Mouse (Mus musculus) MEL (cell line): Measurements from ENCODE around the gene Prr5. TPM values are rescaled to one million over a fixed set of nuclear protein-coding genes. Genes with fewer than 3 reads are reported as not detected.

Experiments used
- DNase-seq: peaks from one replicate; pipeline ENCODE4 v3.0.0; 2011; ENCODE audit warnings: low read depth, low spot score
- H3K27ac ChIP-seq: 2 replicates; pipeline ENCODE4 v1.5.1; 2012; ENCODE audit warnings: low read depth, mild to moderate bottlenecking, control low read depth, low read length, moderate library complexity; ENCODE audit not compliant: control insufficient read depth
- H3K27me3 ChIP-seq, 2 experiments: fragments of 150-350 bp in 1 of 2; sonication (generic) in 1 of 2; 2 replicates each; pipeline ENCODE4 v1.6.1; 2012; ENCODE audit warnings: low read length in 2 of 2, mild to moderate bottlenecking in 2 of 2, improper control_type of control experiment in 1 of 2, moderate library complexity in 1 of 2; ENCODE audit not compliant: insufficient read depth in 2 of 2, control insufficient read depth in 1 of 2
- H3K36me3 ChIP-seq, 2 experiments: 2 replicates each; pipeline ENCODE4 v1.6.1; 2012 to 2014; ENCODE audit warnings: low read length in 2 of 2, improper control_type of control experiment in 1 of 2, inconsistent platforms in 1 of 2, mild to moderate bottlenecking in 1 of 2; ENCODE audit not compliant: insufficient read depth in 2 of 2, control insufficient read depth in 1 of 2
- H3K4me1 ChIP-seq, 2 experiments: fragments of 150-350 bp in 1 of 2; sonication (generic) in 1 of 2; 2 replicates each; pipeline ENCODE4 v1.6.1; 2012; ENCODE audit warnings: low read length in 2 of 2, improper control_type of control experiment in 1 of 2, mild to moderate bottlenecking in 1 of 2; ENCODE audit not compliant: insufficient read depth in 2 of 2, control insufficient read depth in 1 of 2
- H3K4me3 ChIP-seq, 2 experiments: fragments of 150-350 bp in 1 of 2; sonication (generic) in 1 of 2; 2 replicates each; pipeline ENCODE4 v1.5.1; 2012; ENCODE audit warnings: low read depth in 2 of 2, low read length in 2 of 2, mild to moderate bottlenecking in 2 of 2, moderate library complexity in 2 of 2, control low read depth in 1 of 2, improper control_type of control experiment in 1 of 2; ENCODE audit not compliant: control insufficient read depth in 1 of 2, insufficient read depth in 1 of 2
- H3K79me2 ChIP-seq: 2 replicates; pipeline ENCODE4 v1.6.1; 2012; ENCODE audit warnings: mild to moderate bottlenecking, low read length, moderate library complexity; ENCODE audit not compliant: control insufficient read depth, poor library complexity, insufficient read depth
- H3K9ac ChIP-seq: 2 replicates; pipeline ENCODE4 v1.6.1; 2012; ENCODE audit warnings: low read depth, mild to moderate bottlenecking, control low read depth, low read length, moderate library complexity; ENCODE audit not compliant: control insufficient read depth, poor library complexity, severe bottlenecking
- H3K9me3 ChIP-seq: fragments of 150-350 bp; sonication (generic); replicated peaks from 2 replicates; pipeline ENCODE4 v1.6.1; 2012; ENCODE audit warnings: mild to moderate bottlenecking, low read length, improper control_type of control experiment, moderate library complexity; ENCODE audit not compliant: insufficient read depth
- CHD2 ChIP-seq: IDR thresholded peaks from 2 replicates; pipeline ENCODE4 v1.6.1; 2011; ENCODE audit warnings: low read length, improper control_type of control experiment
- ELF1 ChIP-seq: IDR thresholded peaks from 2 replicates; pipeline ENCODE4 v1.6.1; 2014; ENCODE audit warnings: low read depth, mild to moderate bottlenecking, inconsistent platforms, low read length, improper control_type of control experiment, moderate library complexity
- ETS1 ChIP-seq: IDR thresholded peaks from 2 replicates; pipeline ENCODE4 v1.6.1; 2012; ENCODE audit warnings: low read depth, mild to moderate bottlenecking, inconsistent platforms, low read length, improper control_type of control experiment, moderate library complexity
- GATA1 ChIP-seq: IDR thresholded peaks from 2 replicates; pipeline ENCODE4 v1.6.1; 2011; ENCODE audit warnings: low read depth, low read length, improper control_type of control experiment
- HCFC1 ChIP-seq: IDR thresholded peaks from 2 replicates; pipeline ENCODE4 v1.6.1; 2012; ENCODE audit warnings: low read depth, mild to moderate bottlenecking, inconsistent platforms, low read length, improper control_type of control experiment, moderate library complexity
- JUND ChIP-seq: IDR thresholded peaks from 2 replicates; pipeline ENCODE4 v1.6.1; 2011; ENCODE audit warnings: low read depth, mild to moderate bottlenecking, improper control_type of control experiment, low read length
- MAZ ChIP-seq: IDR thresholded peaks from 2 replicates; pipeline ENCODE4 v1.6.1; 2012; ENCODE audit warnings: low read depth, mild to moderate bottlenecking, inconsistent platforms, low read length, improper control_type of control experiment
- MEF2A ChIP-seq: IDR thresholded peaks from 2 replicates; pipeline ENCODE4 v1.6.1; 2014; ENCODE audit warnings: low read depth, mild to moderate bottlenecking, inconsistent platforms, low read length, improper control_type of control experiment; ENCODE audit not compliant: poor library complexity, insufficient replicate concordance, severe bottlenecking; ENCODE audit errors: extremely low read depth
- MXI1 ChIP-seq: IDR thresholded peaks from 2 replicates; pipeline ENCODE4 v1.6.1; 2011; ENCODE audit warnings: mild to moderate bottlenecking, low read depth, low read length, improper control_type of control experiment
- NELFE ChIP-seq: IDR thresholded peaks from 2 replicates; pipeline ENCODE4 v1.6.1; 2011; ENCODE audit warnings: low read depth, low read length, improper control_type of control experiment
- TBP ChIP-seq: IDR thresholded peaks from 2 replicates; pipeline ENCODE4 v1.8.0; 2011; ENCODE audit warnings: low read depth, low read length, improper control_type of control experiment
- USF2 ChIP-seq, 2 experiments: IDR thresholded peaks; 2 replicates each; pipeline ENCODE4 v1.6.1; 2011 to 2012; ENCODE audit warnings: improper control_type of control experiment in 2 of 2, low read length in 2 of 2, borderline replicate concordance in 1 of 2, inconsistent platforms in 1 of 2, low read depth in 1 of 2, mild to moderate bottlenecking in 1 of 2; ENCODE audit not compliant: insufficient read depth in 1 of 2
- ZKSCAN1 ChIP-seq: IDR thresholded peaks from 2 replicates; pipeline ENCODE4 v1.6.1; 2012; ENCODE audit warnings: low read depth, mild to moderate bottlenecking, inconsistent platforms, low read length, improper control_type of control experiment, moderate library complexity
- ZMIZ1 ChIP-seq: IDR thresholded peaks from 2 replicates; pipeline ENCODE4 v1.6.1; 2012; ENCODE audit warnings: low read depth, mild to moderate bottlenecking, inconsistent platforms, low read length, improper control_type of control experiment, moderate library complexity
- polyA plus RNA-seq, 2 experiments: library from polyadenylated mRNA; stranded (reverse) in 1 of 2; unstranded in 1 of 2; fragments of >175 nt in 1 of 2; fragments of >200 nt in 1 of 2; gene quantifications; 2 replicates each; pipeline versions ENCODE4 v1.2.1 to v1.2.4; 2012; ENCODE audit warnings: low replicate concordance in 2 of 2, low read depth in 1 of 2; ENCODE audit not compliant: insufficient read length in 2 of 2, insufficient read depth in 1 of 2, missing spikeins in 1 of 2
- total RNA-seq: library from RNA; depleted of rRNA; stranded (reverse); fragments of 300-350 nt; gene quantifications from 2 replicates; pipeline ENCODE4 v1.2.3, GENCODE M21; 2012

The Prr5 gene
- total and polyA plus RNA-seq, 3 experiments: not detected

- TF ChIP-seq USF2 (IDR thresholded peaks at IDR 0.05; ENCODE audit: borderline replicate concordance in 1 of 2, insufficient read depth in 1 of 2, low read depth in 1 of 2, low read length in 2 of 2) (no peak), ETS1 (no peak), NELFE (no peak), TBP (no peak), MAZ (no peak), ELF1 (no peak), GATA1 (no peak), JUND (no peak), ZKSCAN1 (no peak), HCFC1 (no peak), ZMIZ1 (no peak), MEF2A (no peak), MXI1 (no peak), CHD2 (no peak)
- Histone ChIP-seq H3K4me3 (no peak overlapping the region), H3K27me3 (no peaks in the 10 kb centered on the region), H3K27ac (no peak overlapping the region), H3K9ac (no peak overlapping the region), H3K36me3 (no peaks in the 10 kb centered on the region), H3K9me3 (no peaks in the 10 kb centered on the region), H3K4me1 (no peaks in the 10 kb centered on the region), H3K79me2 (no peaks in the 10 kb centered on the region)
- DNase-seq: no peak
These were observed 43.4 kb downstream of the Prr5 start for GRCm38 (mm10) chr15:84712566-84713405.

GRCm38 (mm10) chr15:84714730-84715129 is 45.3 kb downstream of the Prr5 start:
- H3K9ac ChIP-seq: no peak overlapping the region

More at GRCm38 (mm10) chr15:84714730-84715129, 45.3 kb downstream of the Prr5 start:
- Histone ChIP-seq H3K79me2 (no peaks in the 10 kb centered on the region), H3K27ac (no peak overlapping the region), H3K4me1 (no peaks in the 10 kb centered on the region), H3K36me3 (no peaks in the 10 kb centered on the region), H3K27me3 (no peaks in the 10 kb centered on the region), H3K4me3 (no peak overlapping the region), H3K9me3 (no peaks in the 10 kb centered on the region)
- TF ChIP-seq USF2 (IDR thresholded peaks at IDR 0.05; ENCODE audit: borderline replicate concordance in 1 of 2, insufficient read depth in 1 of 2, low read depth in 1 of 2, low read length in 2 of 2): no peak
- TF ChIP-seq TBP: no peak
- DNase-seq: no peak
